Mouse (Mus musculus) adrenal gland, adult (tissue): ENCODE measurements around the gene Hist1h2bg.
A peak's percentile ranks its signal among the peaks of the same experiment; 100 is the strongest.
"Not testable (repeated sequence)": the region's sequence is repeated elsewhere in the genome, so short reads cannot be mapped to it uniquely, and the experiment has no call there.

Source experiments
- DNase-seq, 2 experiments: peaks; one replicate each; pipeline ENCODE4 v3.0.0; 2022 to 2023; ENCODE audit warnings: low spot score in 1 of 2; ENCODE audit not compliant: inconsistent age in 2 of 2

Hist1h2bg gene

DNA sequence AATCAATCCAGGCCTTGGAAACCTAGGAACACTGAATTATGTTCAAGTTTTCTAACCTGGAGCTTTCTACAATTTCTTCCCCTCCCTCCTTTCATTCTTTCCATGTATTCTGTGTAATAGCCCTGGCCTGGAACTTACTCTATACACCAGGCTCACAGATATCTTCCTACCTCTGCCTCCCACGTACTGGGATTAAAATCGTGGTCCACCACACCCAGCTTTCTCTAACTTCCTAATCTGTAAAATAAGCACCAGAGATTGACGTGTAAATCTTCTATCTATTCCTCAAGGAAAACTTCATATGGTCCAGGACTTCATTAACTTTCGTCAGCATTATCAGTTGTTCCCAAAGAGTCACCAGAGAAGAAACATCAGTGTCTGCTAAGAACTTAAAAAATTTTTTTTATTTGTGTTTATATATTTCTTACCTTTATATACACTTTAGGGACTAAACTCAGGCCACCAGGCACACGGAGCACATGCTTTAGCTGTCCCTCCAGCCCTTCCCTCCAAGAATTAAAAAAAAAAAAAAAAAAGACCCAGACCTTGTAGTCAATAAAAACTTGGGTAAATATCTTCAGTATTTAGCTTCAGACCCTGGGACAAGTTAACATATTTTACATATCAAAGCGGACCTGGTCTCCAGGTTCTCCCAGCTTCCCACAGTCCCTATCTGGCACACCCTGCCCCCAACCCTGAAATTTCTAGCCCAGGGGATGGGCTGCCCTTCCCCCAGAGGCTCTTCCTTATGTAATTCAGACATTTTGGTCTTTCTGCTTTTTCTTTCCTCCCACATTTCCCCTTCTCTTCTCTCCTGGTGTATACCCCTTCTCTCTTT, 11.2 kb downstream of the Hist1h2bg start:
- peak in 1 of 2 experiments; percentile 47 for DNase-seq

DNA sequence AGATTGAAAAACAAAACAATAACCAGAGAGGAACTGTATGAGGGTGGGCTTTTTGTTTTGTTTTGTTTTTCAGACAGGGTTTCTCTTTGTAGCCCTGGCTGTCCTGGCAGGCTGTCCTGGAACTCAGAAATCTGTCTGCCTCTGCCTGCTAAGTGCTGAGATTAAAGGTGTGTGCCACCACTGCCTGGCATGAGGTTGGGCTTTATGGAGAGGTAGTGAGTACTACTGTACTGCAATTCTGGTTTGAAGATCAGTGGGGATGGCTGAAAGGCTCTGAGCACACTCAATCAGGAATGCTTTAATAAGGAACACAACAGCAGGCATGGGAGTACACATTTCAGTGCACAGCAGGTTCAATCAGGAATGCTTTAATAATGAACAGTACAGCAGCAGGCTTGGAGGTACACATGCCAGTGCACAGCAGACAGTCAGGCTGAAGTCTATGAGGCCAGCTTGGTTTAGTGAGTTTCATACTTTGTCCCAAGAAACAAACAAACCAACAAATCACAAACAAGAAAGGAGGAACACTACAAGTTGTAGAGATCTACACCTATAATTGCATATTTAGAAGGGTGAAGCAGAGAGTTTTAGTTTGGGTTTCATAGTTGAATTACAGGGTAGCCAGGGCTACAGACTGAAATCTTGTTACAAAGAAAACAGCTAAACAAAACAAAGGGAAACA, 12.3 kb downstream of the Hist1h2bg start:
- peak in 1 of 2 experiments; percentile 47 for DNase-seq

DNA sequence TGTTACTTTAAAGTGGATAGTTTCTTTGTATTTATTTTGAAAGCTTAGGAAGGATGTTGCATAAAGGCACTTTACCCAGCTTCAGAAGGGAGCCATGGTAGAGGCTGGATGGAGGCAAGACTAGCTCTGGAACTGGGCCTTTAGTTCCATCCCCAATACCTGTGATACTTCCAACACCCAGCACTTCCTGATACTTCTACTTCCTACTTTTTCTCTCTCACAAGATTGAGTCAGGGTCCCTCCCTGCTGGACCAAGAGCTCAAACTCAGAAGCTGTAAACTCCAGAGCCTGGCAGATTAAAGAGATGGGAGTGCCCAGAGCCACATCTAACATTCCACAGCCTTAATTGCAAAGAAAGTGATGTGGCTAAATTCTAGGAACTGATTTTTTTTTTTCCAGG, 13.1 kb downstream of the Hist1h2bg start:
- DNase-seq = peak in 1 of 2 experiments; percentile 71

DNA sequence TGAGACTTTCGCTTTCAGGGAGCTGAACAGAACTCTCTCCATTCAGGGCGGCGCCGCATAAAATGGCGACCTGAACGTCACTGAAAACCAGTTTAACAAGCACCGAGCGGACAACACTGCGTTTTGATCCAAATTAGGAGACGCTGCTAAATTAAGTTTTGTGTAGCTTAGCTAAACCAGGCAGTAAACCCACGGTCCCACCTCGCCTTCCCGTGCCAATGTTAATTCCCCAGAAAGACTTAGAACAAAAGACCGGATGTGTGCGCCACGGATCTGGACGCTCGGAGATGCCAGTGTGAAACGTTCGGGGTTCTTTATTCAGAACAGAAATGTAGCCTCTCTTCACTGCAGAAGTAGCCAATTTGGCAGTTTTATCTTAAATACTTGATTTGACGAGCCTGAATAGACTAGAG, 13.8 kb downstream of the Hist1h2bg start:
- peak; percentile 72 to 93 for DNase-seq

DNA sequence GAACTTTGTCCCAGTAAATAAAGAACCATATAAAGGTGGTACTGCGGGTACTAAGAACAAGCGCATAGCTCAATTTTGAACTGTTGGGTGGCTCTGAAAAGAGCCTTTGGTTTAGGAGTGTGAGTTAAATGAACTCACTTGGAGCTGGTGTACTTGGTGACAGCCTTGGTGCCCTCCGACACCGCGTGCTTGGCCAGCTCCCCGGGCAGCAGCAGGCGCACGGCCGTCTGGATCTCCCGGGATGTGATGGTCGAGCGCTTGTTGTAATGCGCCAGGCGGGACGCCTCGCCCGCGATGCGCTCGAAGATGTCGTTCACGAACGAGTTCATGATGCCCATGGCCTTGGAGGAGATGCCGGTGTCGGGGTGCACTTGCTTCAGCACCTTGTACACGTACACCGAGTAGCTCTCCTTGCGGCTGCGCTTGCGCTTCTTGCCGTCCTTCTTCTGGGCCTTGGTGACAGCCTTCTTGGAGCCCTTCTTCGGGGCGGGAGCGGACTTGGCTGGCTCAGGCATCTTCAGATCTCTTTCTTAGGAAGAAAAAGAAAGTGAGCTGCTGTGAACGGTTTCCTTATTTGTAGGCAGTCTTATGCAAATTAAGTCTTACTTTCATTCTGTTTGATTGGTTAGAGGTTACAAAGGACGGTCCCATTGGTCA, 14.4 kb downstream of the Hist1h2bg start:
- peak; percentile 80 to 96 for DNase-seq

DNA sequence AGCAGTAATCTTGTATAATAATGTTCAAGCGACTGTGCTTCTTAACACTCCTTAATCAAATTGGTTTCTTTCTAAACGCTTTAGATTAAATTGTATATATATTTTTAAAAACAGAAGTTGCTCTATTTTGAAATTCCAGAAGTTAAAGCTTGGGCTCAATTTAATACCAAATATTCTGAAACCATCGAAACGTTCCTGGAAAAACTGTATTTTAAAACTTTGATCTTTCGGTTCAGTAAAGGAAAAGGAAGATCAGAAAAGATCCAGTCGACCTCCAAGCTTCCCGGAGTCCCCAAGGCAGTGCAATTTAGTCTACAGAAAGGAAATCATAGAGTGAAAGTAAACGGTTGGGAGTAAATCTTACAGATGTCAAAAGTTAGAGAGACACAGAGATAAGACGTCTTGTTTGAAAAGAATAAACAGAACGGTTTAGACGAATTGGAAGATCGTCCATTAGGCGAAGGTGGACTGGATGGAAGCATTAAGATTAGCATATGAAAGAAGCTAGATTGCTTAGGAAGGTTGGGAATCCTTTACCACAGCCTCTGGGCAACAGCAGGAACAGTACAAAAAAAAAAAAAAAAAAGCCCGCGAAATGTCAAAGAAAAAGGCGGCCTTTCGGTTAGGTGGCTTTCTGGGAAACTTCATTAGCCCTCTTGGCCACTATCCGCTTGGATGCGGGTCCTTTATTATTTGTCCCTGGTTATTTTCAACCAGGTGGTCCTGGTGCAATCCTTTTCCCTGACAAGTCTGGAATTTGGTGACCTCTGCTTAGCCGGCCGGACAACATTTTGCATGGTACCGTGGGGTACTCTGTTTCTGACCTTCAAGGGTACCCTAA, 15.1 kb downstream of the Hist1h2bg start:
- DNase-seq = peak in 1 of 2 experiments; percentile 81

DNA sequence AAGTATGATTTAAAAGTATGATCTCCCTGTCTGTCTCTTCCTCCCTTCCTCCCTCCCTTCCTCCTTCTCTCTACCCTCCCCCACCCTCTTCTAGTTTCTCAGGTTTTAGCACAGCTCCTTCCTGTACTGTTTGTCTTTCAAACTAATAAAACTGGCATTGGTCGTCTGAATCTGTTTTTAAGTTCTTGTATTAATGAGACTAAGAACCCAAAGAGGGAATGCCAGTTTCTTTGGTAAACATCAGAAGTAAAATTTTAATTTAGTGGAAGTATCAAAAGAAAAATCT, 15.7 kb downstream of the Hist1h2bg start:
- no peak for DNase-seq

DNA sequence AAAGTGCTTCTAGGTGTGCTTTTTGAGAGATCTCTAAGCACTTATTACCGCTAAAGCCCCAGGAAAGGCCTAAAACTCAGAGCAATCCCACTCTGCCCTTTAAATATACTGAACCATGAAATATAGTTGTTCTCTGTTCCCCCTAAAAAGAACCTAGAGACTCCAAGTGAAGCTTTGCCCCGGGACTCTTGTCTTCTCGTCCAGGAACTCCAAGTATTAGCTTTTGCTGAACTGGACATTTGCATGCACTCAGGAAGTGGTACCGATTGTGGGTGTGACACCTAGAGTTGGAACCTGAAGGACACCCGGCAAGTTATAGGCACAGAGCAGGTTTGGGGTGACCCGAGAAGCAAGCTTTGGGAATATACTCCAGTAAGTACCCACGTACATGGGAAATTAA, 20.0 kb downstream of the Hist1h2bg start:
- no peak for DNase-seq

DNA sequence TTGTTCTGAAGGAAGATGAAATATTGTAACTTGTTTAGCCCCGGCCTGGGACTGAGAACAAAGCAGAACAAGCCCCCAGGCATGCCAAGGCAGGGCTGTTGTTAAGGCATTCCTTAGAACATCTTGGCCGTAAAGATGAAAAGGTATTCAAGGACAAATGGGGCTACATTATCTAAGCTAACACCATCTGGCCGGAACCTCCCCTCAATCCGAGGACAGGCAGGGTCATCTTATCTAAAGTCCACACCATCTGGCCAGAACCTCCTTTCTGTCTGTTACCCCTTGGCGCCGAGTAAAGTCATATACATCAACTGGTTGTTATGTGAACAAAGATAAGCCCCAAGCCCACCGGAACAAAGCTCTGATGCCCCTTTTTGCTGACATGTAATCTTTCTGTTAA, 20.7 kb downstream of the Hist1h2bg start:
- DNase-seq = not testable (repeated sequence)

DNA sequence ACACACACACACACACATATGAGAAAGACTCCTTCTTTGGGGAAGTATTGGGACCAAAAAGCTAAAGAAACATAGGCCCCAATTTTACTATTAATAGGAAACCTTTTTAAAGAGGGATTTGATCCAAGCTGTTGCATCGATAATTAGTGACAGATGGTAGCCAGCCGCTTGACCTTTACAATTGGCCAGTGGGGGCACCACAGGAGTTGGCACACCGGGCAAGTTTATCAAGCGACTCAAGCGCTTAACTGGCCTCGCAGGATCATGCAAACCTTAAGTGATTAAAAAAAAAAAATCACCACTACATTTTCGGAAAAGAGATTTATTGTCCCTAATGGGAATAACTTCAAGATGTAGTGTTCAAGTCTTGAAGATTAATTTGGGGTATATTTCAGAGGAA, 21.4 kb downstream of the Hist1h2bg start:
- DNase-seq = no peak

DNA sequence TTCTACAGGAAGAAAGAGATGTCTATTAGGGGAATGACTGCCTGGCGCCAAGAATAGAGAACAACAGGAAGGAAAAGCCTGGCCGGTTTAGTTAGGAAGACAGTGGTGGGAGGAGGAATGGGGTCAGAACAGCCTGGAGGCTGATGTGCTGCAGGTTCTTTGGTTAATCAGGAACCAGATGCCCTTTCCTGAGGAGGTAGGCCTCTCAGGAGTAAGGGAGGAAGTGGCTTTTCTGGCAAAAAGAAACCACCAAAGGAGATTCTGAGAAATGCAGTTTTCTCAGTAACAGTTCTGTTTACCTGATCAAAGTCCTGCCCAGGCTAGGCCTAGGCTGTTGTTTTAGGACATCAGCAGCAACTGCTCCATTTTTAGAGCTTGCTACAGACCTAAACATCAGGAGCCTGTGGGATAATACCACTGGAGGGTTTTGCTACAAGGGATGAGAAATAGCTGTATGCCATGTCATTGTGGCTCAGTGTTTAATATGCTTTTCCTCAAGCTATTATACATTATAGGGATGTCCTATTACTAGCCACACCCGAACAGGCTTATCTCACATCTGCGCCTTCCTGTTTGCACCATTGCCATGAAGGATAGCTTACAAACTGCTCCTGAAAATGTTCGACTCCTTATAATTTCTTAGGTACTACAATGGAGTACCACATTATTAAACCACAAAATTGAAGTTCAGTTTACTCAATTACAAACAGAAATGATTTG, 22.0 kb downstream of the Hist1h2bg start:
- no peak for DNase-seq

DNA sequence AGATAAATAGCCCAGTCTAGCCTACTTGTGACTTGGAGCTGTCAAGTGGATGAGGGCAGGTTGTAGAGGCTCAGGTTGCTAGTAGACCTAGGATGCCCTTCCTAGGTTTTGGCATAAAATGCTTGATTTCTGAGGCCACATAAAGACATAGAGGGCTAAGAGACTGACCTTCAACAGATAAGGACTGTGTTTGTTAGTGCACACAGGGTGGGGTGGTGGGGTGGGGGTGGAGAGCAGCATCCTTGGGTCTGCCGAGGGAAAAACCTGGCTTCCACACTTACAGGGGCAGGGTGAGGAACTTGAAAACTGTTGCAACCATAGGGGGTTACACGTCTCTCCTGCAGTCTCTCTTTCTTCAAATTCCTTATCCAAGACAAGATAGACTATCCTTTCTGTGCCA, 24.0 kb downstream of the Hist1h2bg start:
- DNase-seq = no peak

DNA sequence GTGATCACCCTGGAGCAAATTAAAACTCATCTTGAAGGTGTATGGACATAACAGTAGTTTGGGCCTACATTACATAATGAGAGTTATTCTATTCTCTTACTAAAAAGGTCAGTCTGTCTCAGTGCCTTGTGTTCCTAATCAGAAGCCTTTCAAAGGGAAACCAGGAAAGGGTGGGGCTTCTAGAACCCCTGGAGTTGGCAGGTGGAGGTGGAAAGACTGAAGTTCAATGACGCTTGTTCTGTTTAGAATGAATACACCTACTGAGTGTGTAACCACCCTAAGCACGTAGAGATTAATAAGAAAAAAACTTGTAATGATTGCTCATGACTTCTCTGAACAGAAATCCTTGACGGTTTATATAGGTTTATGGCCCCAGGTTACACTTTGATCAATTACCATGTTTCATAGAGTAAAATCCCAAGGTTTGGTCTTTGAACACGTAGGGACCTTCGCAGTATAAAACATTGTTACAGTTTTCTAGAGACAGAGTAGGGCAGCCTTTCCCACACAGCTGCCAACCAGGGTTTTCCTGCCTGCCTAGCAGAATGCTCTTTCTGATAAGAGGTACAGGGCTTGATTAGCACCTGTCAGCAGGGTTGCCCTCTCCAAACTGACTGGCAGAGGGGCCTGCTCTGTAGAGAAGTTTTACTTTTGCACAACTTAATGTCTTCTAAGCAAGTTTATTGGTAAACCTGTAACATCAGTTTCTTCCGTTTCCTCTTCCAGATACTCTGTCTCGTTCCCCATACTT, 24.6 kb downstream of the Hist1h2bg start:
- DNase-seq = no peak

DNA sequence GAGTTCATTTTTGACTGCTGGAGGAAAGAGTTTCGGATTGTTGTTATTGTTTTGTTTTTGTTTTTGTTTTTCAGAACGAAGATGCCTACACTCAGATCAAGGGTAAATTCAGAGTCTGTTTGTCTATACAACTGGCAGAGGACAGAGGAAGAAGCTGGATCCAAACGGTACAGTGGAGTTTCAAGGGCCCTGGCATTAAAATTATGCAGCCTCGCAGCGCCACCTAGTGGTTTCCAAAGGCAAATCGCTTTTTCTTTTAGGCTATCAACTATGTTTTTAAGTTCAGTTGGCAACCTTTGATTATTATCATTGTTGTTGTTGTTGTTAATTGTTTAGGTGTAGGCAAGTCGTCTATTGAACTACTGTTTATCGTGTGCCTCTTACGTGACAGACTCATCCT, 26.8 kb downstream of the Hist1h2bg start:
- peak; percentile 77 to 93 for DNase-seq

DNA sequence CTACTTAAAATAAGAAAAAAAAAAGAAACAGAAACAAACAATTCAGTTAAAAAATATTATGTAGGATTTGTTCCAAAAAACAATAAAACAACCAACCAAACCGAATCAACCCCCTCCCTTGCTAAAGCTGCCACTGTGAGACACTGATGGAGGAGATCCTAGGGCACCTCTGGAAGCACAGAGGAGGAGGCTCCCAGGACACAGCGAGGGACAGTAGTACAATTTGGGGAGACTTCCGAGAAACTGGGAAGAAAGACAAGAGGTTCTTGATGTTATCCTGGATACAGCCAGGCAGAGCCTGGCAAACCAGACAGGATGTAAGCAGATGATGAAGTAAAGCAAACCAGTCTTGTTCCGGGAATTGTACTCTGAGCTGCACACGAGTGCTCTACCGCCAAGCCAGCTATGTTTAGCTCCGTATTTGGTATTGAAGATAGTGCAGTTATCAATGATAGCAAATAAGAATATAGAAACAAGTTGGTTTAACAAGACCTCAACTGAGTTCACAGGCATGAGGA, 32.0 kb downstream of the Hist1h2bg start:
- no peak for DNase-seq

DNA sequence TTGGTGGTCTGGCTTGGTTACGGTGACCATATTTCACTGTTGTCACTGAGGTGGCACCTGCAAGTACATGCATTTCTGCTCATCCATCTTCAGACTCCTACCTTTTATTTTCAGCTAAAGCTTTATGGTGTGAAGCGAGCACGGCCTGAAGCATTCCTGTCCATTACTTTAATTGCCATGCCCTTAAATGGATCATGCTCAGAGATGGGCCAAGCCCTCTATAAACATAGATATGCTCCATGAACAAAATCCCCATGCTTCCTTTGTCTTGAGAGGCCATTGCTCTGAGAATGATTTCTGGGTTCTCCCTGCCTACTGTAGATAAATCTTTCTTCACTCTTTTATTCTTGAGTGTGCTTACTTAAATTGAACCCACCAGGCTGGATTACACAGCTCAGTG, 33.3 kb downstream of the Hist1h2bg start:
- DNase-seq = no peak

DNA sequence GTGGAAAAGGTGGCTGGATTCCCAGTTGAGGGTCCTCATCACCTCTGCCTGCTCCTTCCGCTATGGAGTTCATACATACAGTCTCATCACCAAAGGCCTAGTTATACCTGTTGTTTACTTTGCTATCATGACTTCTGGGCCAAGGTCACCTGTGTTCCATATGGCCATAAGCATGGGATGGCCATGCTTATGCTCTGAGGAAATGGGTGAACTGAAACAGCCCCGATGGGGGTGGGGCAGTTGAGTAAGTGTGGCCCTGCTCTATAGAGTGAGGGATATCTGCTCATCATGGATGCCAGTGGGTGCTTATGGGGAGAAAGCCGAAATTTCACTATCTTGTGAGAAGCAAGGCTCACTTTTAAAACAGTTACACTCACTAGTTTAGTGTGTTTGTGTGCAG, 33.9 kb downstream of the Hist1h2bg start:
- no peak for DNase-seq

DNA sequence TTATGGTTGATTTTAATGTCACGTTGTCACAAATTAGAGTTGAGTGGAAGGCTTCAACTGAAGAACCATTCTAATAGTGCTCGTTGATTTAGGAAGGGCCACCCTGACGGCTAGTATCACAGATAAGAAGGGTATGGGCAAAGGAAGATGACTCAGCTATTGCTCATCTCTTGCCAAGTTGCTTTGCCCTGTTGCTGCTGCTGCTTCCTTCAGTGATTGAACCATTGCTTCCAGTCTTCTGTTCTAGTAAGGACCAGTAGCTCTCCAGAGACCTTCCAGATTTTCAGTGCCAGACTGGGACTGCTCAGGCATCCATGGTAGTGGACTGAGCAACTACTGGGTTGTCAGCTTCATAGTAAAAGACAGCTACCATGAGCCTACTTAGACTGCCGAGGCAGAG, 38.0 kb downstream of the Hist1h2bg start:
- DNase-seq = peak; percentile 15 to 68

DNA sequence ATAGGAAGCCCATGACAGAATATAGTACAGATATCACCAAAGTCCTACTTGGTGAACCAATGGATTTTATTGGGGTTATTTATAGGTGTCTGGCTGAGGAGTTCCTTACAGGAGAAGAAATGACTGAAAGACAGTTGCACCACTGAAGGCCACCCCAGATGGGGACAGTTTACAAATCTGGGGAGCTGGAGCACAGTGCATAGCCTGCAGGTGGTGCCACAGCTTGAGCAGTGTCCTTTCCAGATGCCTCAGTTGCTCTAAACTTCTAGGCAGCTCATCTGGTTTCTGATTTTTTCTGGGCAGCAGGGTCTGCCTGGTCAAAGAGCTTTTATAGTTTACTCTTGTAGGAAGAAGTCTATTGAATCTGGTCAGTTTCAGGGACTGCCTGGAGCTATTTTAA, 38.6 kb downstream of the Hist1h2bg start:
- no peak for DNase-seq

DNA sequence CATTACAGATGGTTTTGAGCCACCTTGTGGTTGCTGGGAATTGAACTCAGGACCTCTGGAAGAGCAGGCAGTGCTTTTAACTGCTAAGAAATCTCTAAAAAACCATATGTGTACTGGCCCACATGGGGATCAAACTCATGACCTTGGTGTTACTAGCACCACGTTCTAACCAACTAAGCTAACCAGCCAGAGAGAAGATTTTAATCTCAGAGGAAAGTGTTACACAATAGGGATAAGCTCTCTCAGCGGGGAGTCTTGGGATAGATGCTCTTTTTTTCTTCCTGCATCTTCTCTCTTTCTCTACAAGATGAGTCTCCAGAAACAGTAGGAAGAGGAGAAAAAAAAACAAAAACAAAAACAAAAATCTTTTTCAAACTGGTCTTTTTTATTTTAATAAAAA, 39.2 kb downstream of the Hist1h2bg start:
- DNase-seq = no peak
